Mouse (Mus musculus) midbrain, embryonic 13.5 days (tissue): ENCODE results near the gene Slit3. TPM values are rescaled to one million over a fixed set of nuclear protein-coding genes. Genes with fewer than 3 reads are reported as not detected.

Experiments
- ATAC-seq: fragments of 200-750 bp; cut with Nextera tagmentation; 2 replicates; pipeline ENCODE4 v1.8.0; 2017; ENCODE audit warnings: mild to moderate bottlenecking, moderate TSS enrichment, moderate library complexity
- H3K27ac ChIP-seq: fragments of 300-500 bp; sonication (generic); 2 replicates; pipeline ENCODE4 v1.5.1; 2015; ENCODE audit warnings: inconsistent platforms, mild to moderate bottlenecking, moderate library complexity
- H3K27me3 ChIP-seq: fragments of 300-500 bp; sonication (generic); 2 replicates; pipeline ENCODE4 v1.6.1; 2015; ENCODE audit warnings: mild to moderate bottlenecking, inconsistent platforms
- H3K36me3 ChIP-seq: fragments of 300-500 bp; sonication (generic); 2 replicates; pipeline ENCODE4 v1.6.1; 2015; ENCODE audit warnings: mild to moderate bottlenecking, inconsistent platforms
- H3K4me1 ChIP-seq: fragments of 300-500 bp; sonication (generic); replicated peaks from 2 replicates; pipeline ENCODE4 v1.6.1; 2015; ENCODE audit warnings: inconsistent platforms
- H3K4me2 ChIP-seq: fragments of 300-500 bp; sonication (generic); replicated peaks from 2 replicates; pipeline ENCODE4 v1.6.1; 2015; ENCODE audit warnings: moderate library complexity, mild to moderate bottlenecking, inconsistent platforms
- H3K4me3 ChIP-seq: fragments of 300-500 bp; sonication (generic); replicated peaks from 2 replicates; pipeline ENCODE4 v1.5.1; 2015; ENCODE audit warnings: mild to moderate bottlenecking, inconsistent platforms
- H3K9ac ChIP-seq: fragments of 300-500 bp; sonication (generic); replicated peaks from 2 replicates; pipeline ENCODE4 v1.6.1; 2015; ENCODE audit warnings: mild to moderate bottlenecking, inconsistent platforms
- H3K9me3 ChIP-seq: fragments of 300-500 bp; sonication (generic); 2 replicates; pipeline ENCODE4 v1.6.1; 2016; ENCODE audit warnings: mild to moderate bottlenecking, inconsistent platforms
- WGBS: fragments of 180-500 bp; shearing (Covaris S2); methylation state at CpG from one replicate; pipeline ENCODE4 v1.1.7; 2015; 5-methylcytosine and 5-hydroxymethylcytosine counted together
- polyA plus RNA-seq: library from polyadenylated mRNA; unstranded; fragments of >200 nt; fragmentation: Nextera tagmentation; extraction: Ambion mirVana; gene quantifications from 2 replicates; pipeline ENCODE4 v1.2.1, GENCODE M21; 2015

The Slit3 gene
- polyA plus RNA-seq, 1 experiment from 2014 or later: 6.6 TPM

- Histone ChIP-seq H3K9ac (no peak overlapping the region), H3K4me1 (peaks cover 15% of the 10 kb centered on the region), H3K4me3 (no peak overlapping the region), H3K27me3 (peaks cover 50% of the 10 kb centered on the region), H3K36me3 (no peaks in the 10 kb centered on the region), H3K9me3 (no peaks in the 10 kb centered on the region), H3K4me2 (no peak overlapping the region), H3K27ac (no peak overlapping the region)
- 60% methylated on average over 6 of the region's 6 CpGs for WGBS
- no peak for ATAC-seq
Observed at GRCm38 (mm10) chr11:35565322-35565721, 444.3 kb downstream of the Slit3 start.

GRCm38 (mm10) chr11:35566686-35567085 is 445.7 kb downstream of the Slit3 start:
- no peak overlapping the region for H3K4me3 ChIP-seq
- H3K9ac ChIP-seq: no peak overlapping the region
- H3K36me3 ChIP-seq: no peaks in the 10 kb centered on the region
- H3K4me2 ChIP-seq: no peak overlapping the region
- WGBS: 23% methylated on average over 3 of the region's 3 CpGs
- peaks cover 50% of the 10 kb centered on the region for H3K27me3 ChIP-seq
- 0 out of 2 replicates have a peak, but pooled peaks have one; percentile 61 for ATAC-seq
- H3K9me3 ChIP-seq: no peaks in the 10 kb centered on the region
- H3K4me1 ChIP-seq: peaks cover 15% of the 10 kb centered on the region
- no peak overlapping the region for H3K27ac ChIP-seq

GRCm38 (mm10) chr11:35569126-35569916 is 448.3 kb downstream of the Slit3 start:
- no peak overlapping the region for H3K4me3 ChIP-seq
- H3K9me3 ChIP-seq: no peaks in the 10 kb centered on the region
- 0 out of 2 replicates have a peak, but pooled peaks have one; percentile 21 for ATAC-seq
- 76% methylated on average over 6 of the region's 6 CpGs for WGBS
- H3K27ac ChIP-seq: no peak overlapping the region
- peaks cover 36% of the 10 kb centered on the region for H3K27me3 ChIP-seq
- peaks cover 32% of the 10 kb centered on the region for H3K4me1 ChIP-seq
- H3K4me2 ChIP-seq: no peak overlapping the region
- H3K36me3 ChIP-seq: no peaks in the 10 kb centered on the region
- no peak overlapping the region for H3K9ac ChIP-seq

GRCm38 (mm10) chr11:35569957-35570356 is 448.9 kb downstream of the Slit3 start:
- Histone ChIP-seq H3K4me1 (peaks cover 39% of the 10 kb centered on the region), H3K4me2 (no peak overlapping the region), H3K4me3 (no peak overlapping the region), H3K9me3 (no peaks in the 10 kb centered on the region), H3K27ac (no peak overlapping the region), H3K27me3 (peaks cover 34% of the 10 kb centered on the region), H3K36me3 (no peaks in the 10 kb centered on the region), H3K9ac (no peak overlapping the region)
- ATAC-seq: no peak
- WGBS: 80% methylated on average over 11 of the region's 11 CpGs

GRCm38 (mm10) chr11:35571910-35572309 is 450.9 kb downstream of the Slit3 start:
- no peak for ATAC-seq
- H3K27ac ChIP-seq: no peak overlapping the region
- no peaks in the 10 kb centered on the region for H3K9me3 ChIP-seq
- no peaks in the 10 kb centered on the region for H3K36me3 ChIP-seq
- H3K9ac ChIP-seq: no peak overlapping the region
- no peak overlapping the region for H3K4me3 ChIP-seq
- 83% methylated on average over 3 of the region's 3 CpGs for WGBS
- peaks cover 46% of the 10 kb centered on the region for H3K4me1 ChIP-seq
- H3K27me3 ChIP-seq: peaks cover 37% of the 10 kb centered on the region
- H3K4me2 ChIP-seq: no peak overlapping the region

GRCm38 (mm10) chr11:35578796-35579195 is 457.8 kb downstream of the Slit3 start:
- Histone ChIP-seq H3K27ac (no peak overlapping the region), H3K9ac (no peak overlapping the region), H3K4me3 (no peak overlapping the region), H3K9me3 (no peaks in the 10 kb centered on the region), H3K4me2 (no peak overlapping the region), H3K4me1 (peaks cover 33% of the 10 kb centered on the region), H3K27me3 (peaks cover 16% of the 10 kb centered on the region; the same call in 1 of the 2 replicates), H3K36me3 (no peaks in the 10 kb centered on the region)
- no peak for ATAC-seq
- WGBS: 88% methylated on average over 10 of the region's 10 CpGs

- no peak for ATAC-seq
Observed at GRCm38 (mm10) chr11:35582591-35582990, 461.6 kb downstream of the Slit3 start.

GRCm38 (mm10) chr11:35583633-35584032 is 462.6 kb downstream of the Slit3 start:
- Histone ChIP-seq H3K4me3 (no peak overlapping the region), H3K27me3 (peaks cover 26% of the 10 kb centered on the region; the same call in 1 of the 2 replicates), H3K4me2 (no peak overlapping the region), H3K36me3 (no peaks in the 10 kb centered on the region), H3K9me3 (no peaks in the 10 kb centered on the region), H3K9ac (no peak overlapping the region), H3K27ac (no peak overlapping the region), H3K4me1 (peaks cover 15% of the 10 kb centered on the region)
- WGBS: 88% methylated on average over 7 of the region's 7 CpGs
- no peak for ATAC-seq

More at GRCm38 (mm10) chr11:35582591-35582990, 461.6 kb downstream of the Slit3 start:
- Histone ChIP-seq H3K27ac (no peak overlapping the region), H3K4me1 (peaks cover 14% of the 10 kb centered on the region), H3K27me3 (peaks cover 20% of the 10 kb centered on the region; the same call in 1 of the 2 replicates), H3K9ac (no peak overlapping the region), H3K4me3 (no peak overlapping the region), H3K36me3 (no peaks in the 10 kb centered on the region), H3K9me3 (no peaks in the 10 kb centered on the region), H3K4me2 (no peak overlapping the region)
- 77% methylated on average over 5 of the region's 5 CpGs for whole genome bisulfite sequencing

GRCm38 (mm10) chr11:35587174-35587959 is 466.3 kb downstream of the Slit3 start:
- Histone ChIP-seq H3K27ac (peak overlapping the region; percentile 17; the same call in 1 of the 2 replicates), H3K4me1 (peaks cover 12% of the 10 kb centered on the region), H3K36me3 (no peaks in the 10 kb centered on the region), H3K9ac (no peak overlapping the region), H3K27me3 (peaks cover 38% of the 10 kb centered on the region), H3K9me3 (no peaks in the 10 kb centered on the region), H3K4me2 (no peak overlapping the region), H3K4me3 (no peak overlapping the region)
- 60% methylated on average over 13 of the region's 13 CpGs for WGBS
- peak; percentile 89 for ATAC-seq

GRCm38 (mm10) chr11:35589892-35590291 is 468.9 kb downstream of the Slit3 start:
- no peak overlapping the region for H3K4me3 ChIP-seq
- H3K4me2 ChIP-seq: no peak overlapping the region
- peaks cover 37% of the 10 kb centered on the region for H3K27me3 ChIP-seq
- H3K9ac ChIP-seq: no peak overlapping the region
- no peak overlapping the region for H3K27ac ChIP-seq
- no peaks in the 10 kb centered on the region for H3K36me3 ChIP-seq
- H3K4me1 ChIP-seq: peaks cover 24% of the 10 kb centered on the region
- no peak for ATAC-seq
- no peaks in the 10 kb centered on the region for H3K9me3 ChIP-seq
- 82% methylated on average over 7 of the region's 7 CpGs for WGBS

GRCm38 (mm10) chr11:35593146-35594034 is 472.4 kb downstream of the Slit3 start:
- Histone ChIP-seq H3K36me3 (no peaks in the 10 kb centered on the region), H3K4me3 (no peak overlapping the region), H3K9ac (no peak overlapping the region), H3K9me3 (no peaks in the 10 kb centered on the region), H3K27me3 (peaks cover 31% of the 10 kb centered on the region), H3K27ac (peak overlapping the region; percentile 10; the same call in 1 of the 2 replicates), H3K4me1 (peaks cover 48% of the 10 kb centered on the region), H3K4me2 (no peak overlapping the region)
- WGBS: 25% methylated on average over 14 of the region's 14 CpGs
- ATAC-seq: peak; percentile 41; the same call in 1 of the 2 replicates
